14 mouse cellular contexts compared by ENCODE assay signal in the genomic region with DNA sequence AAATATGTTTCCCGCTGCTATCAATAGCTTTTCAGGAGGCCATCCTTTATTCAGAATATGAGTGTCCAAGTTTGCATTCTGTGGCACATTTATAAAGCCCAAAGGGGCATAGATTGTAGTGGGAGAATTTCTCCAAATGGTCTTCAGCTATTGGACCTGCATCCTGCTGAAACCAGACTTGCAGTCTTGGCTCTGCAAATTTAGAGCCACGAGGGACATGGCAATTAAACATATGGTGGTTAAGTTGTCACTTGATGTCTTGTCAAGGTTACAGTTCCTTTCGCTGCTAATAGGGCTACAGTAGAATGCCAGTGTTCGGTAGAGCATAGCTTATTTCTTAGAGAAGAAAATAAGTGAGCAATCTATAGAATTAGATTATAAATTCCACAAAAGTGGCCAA. TPM values are rescaled to one million over a fixed set of nuclear protein-coding genes. Genes with fewer than 3 reads are reported as not detected.
DNase-seq lines count a peak whose midpoint lies in the region; TF ChIP-seq lines count a peak whose summit lies in the region.
"Had no signal": no experiment of that assay in that cellular context is flagged by ENCODE, and none has a peak within 500 bp of the region (broad histone marks: within the 10 kb centered on the region; RNA-seq: fewer than 3 reads in every experiment).

No protein-coding gene starts in this region.

- peak; percentile 46 for DNase-seq in Muller cell, postnatal 12 days (ENCODE audit: inconsistent ontology term)
- peak; percentile 35 for DNase-seq in brain, embryonic 14.5 days (ENCODE audit: low read depth)
- DNase-seq in retina, embryonic 14.5 days (ENCODE audit: low spot score), result peak; percentile 56
- no peak for DNase-seq in spleen, postnatal 10 days (ENCODE audit: low spot score in 2 of 2)
- no peak for DNase-seq in cerebellum, postnatal 36 days
- no peak for DNase-seq in embryo, embryonic 11 days
- DNase-seq: adrenal gland, postnatal 10 days; adrenal gland, postnatal 25 days; cerebellum, adult 11-12 months; cerebellum, adult 2 months; cerebellum, adult 9-10 months; cerebellum, postnatal 10 days; cerebellum, postnatal 25 days had no signal

- no peak for TF ChIP-seq CTCF in brain, embryonic 14.5 days (IDR thresholded peaks at IDR 0.05; ENCODE audit: borderline replicate concordance, extremely low read depth, insufficient read depth, insufficient read length)

- no peak for TF ChIP-seq POLR2A in brain, embryonic 14.5 days (IDR thresholded peaks at IDR 0.05; ENCODE audit: borderline replicate concordance, extremely low read depth, insufficient read depth, insufficient read length, poor library complexity, severe bottlenecking)

RNA-seq across cellular contexts. Expression of a gene that starts 16.1 kb away (rescaled TPM):
- 26.4 and 30.5 TPM in 2 replicates for polyA plus RNA-seq in brain, embryonic 14.5 days (2012; rRNA removed)
- polyA plus RNA-seq: erythroblast, embryonic 14.5 days had no signal

Comparison
In these comparisons a context has a peak if more than half of its experiments do, and no peak if none do; other contexts are left out.
1. DNase-seq: peak in Muller cell, postnatal 12 days (single experiment), brain, embryonic 14.5 days (single experiment) and retina, embryonic 14.5 days (single experiment); none in spleen, postnatal 10 days (0 of 2), cerebellum, postnatal 36 days (0 of 2) and embryo, embryonic 11 days (single experiment).